Mouse (Mus musculus): Measurements from ENCODE around the gene Luc7l3.

- no peak for TF ChIP-seq TAL1 (IDR thresholded peaks at IDR 0.05; ENCODE audit: low read length)
- no peak for TF ChIP-seq GATA1 (IDR thresholded peaks at IDR 0.05; ENCODE audit: low read length)
Measured at GRCm38 (mm10) chr11:94271015-94271414, 50.8 kb downstream of the Luc7l3 start.

Measured in erythroblast, embryonic 14.5 days (primary cell).